Mouse (Mus musculus) cerebellum, adult (tissue): Measurements from ENCODE around the gene Mybpc2.

ENCODE experiments used
- ATAC-seq: cut with Nextera tagmentation; 2 replicates; pipeline ENCODE4 v1.9.2; 2017; ENCODE audit warnings: mild to moderate bottlenecking, moderate library complexity, mixed read lengths; ENCODE audit not compliant: insufficient number of reproducible peaks, low FRiP score, low TSS enrichment

The Mybpc2 gene

DNA sequence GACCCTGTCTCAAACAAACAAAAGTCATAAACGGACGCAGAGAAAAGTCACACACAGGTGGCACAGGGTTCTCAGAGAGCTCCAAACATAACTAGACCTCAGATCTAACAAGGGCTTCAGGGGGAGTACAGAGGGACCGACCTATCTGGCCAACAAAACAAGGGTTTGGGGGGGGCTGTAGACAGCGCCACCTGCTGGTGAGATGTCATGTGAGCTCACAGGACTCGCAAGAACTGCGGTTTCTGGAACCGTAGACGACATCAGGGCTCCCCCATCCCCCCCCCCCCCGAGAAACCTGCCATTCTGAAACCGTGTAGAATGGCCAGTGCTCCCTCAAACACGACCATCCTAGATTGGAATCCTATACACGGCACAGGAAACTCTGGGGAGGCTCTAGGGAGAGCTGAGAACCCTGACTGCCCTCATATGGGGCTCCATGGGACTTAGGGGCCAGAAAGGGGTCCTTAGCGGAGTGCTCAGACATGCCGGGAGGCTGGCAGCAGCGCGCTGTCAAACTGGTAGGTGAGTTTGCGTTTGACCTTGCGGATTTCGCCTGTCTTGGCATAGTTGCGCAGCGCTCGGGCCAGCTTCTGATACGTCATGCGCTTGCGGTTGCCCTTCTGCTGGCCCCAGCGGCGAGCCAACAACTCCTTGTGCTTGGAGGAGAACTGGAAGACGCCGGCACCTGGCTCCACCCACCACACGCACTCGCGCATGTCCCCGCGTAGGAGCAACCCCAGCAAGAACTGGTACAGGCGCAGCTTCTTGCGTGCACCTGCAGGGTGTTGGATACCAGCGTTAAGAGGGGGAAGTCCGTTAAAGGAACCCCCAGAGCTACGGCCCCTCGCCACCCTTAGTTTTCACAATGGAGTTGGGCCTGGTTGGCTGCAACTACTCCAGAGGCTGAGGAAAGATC, 3.3 kb upstream of the Mybpc2 start:
- ATAC-seq = peak; percentile 71; the same call in 1 of the 2 replicates

DNA sequence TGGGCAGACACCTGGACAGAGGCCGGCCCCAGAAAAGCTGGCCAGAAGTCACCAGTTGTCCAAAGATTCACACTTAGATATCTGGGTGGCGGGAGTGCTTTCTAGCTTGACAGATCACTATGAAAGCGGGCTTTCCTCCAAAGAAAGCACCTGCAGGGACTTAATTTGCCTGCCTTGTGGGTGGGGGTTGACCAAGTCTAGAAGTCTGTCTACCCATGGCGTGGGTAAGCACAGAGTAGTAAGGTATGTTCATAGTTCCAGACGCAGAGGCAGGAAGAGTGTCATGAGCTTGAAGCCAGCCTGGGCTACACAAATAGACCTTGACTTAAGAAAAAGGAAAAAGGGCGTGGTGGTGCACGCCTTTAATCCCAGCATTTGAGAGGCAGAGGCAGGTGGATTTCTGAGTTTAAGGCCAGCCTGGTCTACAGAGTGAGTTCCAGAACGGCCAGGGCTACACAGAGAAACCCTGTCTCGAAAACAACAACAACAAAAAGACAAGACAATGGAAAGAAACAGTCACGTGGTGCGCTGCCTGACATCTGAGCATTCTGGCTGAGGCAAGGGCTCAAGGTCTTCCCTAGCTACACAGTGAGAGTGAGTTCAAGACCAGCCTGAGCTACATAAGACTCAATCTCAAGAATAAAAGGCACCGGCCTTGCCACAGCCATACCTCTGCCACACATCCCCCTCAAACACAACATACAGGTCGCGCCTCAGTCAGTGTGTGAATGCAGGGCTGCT, 2.1 kb upstream of the Mybpc2 start:
- no peak for ATAC-seq

DNA sequence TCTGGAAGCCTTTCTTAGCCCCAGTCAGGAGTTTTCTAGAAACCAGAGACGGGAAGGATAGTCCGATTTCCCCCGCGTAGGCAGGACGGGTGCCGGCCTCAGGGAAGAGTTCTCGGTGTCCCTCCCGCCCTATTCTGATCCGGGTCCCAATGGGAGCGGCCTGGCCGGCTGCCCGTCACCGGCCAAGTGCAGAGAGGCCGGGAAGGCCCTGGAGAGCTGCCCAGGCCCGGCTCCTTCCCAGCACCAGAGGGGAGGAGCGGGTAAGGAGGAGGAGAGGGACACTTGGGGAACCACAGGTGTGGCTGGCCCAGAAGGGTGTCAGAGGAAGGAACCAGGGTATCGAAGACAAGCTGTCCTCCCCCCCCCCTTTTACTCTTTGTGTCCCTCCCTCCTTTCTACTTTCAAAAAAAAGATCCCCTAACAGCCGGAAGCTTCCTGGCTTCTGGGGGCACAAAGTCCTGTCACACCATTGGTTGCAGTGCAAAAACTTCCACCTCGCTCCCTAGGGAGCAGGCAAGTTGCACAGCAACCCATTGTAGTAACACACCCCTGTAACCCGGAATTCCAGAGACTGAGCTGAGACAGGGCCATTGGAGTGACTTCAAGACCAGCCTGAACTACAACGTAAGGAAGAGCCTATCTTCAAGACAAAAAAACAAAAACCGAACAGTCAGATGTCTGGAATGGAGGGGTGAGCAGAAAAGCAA, 823 bp upstream of the Mybpc2 start:
- no peak for ATAC-seq

- ATAC-seq = no peak
Observed at GRCm38 (mm10) chr7:44523056-44523455, 1.4 kb downstream of the Mybpc2 start.

GRCm38 (mm10) chr7:44521710-44522109, 2.7 kb downstream of the Mybpc2 start:
- 0 out of 2 replicates have a peak, but pooled peaks have one; percentile 15 for ATAC-seq

- ATAC-seq = no peak
Observed at GRCm38 (mm10) chr7:44520990-44521389, 3.5 kb downstream of the Mybpc2 start.

GRCm38 (mm10) chr7:44519240-44519913, 5.1 kb downstream of the Mybpc2 start:
- ATAC-seq = no peak

- ATAC-seq = no peak
Observed at GRCm38 (mm10) chr7:44507491-44507890, 17.0 kb downstream of the Mybpc2 start.

GRCm38 (mm10) chr7:44501563-44502115, 22.8 kb downstream of the Mybpc2 start:
- no peak for ATAC-seq

GRCm38 (mm10) chr7:44500046-44500445, 24.4 kb downstream of the Mybpc2 start:
- no peak for ATAC-seq

DNA sequence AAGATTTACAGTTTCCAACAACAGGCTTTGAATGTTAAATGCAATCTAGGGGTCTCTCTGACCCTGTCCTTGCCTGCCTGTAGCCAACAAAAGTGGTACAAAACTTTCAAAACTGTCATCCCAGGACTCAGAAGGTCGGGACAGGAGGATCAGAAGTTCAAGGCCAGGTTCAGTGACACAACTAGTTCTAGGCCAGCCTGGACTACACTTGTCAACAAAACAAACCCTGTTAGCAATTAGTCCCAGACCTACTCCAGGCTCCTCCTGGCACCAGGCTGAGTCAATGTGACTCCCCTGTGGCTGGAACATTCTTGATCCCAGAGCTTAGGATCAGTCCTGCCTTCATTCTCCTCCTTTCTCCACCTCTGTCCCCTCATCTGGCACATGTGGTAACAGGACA, 25.5 kb downstream of the Mybpc2 start:
- no peak for ATAC-seq

DNA sequence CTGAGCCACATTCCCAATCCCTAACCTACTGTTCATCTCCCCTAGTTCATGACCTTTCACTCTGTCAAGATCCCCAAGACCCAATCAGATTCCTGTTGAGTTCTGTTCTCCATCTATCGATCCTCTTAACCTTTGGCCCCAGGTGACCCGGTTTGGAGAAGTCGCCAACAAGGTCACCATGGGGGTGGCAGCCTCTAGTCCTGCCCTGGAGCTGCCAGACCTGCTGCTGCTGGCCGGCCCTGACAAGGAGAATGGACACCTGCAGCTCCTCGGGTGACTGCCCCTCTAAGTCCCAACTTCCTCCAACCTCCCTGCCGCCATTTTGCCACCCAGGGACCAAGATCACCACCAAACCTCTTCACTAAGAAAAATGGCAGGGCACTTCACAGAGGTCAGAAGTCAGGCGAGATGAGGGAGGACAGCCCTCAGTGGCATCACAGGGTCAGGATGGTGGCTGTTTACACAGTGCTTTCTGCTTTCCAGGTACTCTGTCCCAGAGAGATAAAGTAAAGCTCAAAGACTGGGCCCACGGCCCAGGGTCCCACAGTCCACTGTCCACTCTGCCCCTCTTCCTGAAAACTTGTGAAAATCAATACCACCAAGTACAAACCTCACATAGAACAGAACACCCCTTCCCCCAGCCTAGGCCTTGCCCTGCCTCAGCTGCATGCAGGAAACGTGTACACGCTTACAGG, 26.9 kb downstream of the Mybpc2 start:
- ATAC-seq = no peak

- ATAC-seq = no peak
Observed at GRCm38 (mm10) chr7:44496771-44497109, 27.7 kb downstream of the Mybpc2 start.

GRCm38 (mm10) chr7:44495992-44496770, 28.3 kb downstream of the Mybpc2 start, which contains the start of the genes Emc10 and Fam71e1:
TSS of gene Emc10 (minus strand) at chr7:44496529.
TSS of gene Fam71e1 (plus strand) at chr7:44496581.
- ATAC-seq = peak; percentile 93

DNA sequence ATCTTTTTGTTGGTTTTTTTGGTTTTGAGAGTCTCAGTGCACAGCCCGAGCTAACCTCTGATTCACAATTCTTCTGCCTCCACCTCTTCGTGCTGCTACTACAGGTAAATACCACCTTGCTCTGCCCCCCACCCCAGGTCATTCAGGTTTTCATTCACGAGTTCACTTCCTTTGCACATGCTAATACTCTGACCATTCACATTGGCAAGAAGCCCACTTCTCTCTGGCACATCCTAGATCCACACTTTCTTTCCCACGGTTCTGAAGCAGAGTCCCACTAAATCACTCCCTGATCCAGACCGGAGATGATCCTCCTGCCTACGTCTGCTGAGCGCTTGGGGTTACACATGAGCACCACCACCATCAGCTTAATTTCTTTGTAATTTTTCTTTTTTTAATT, 29.4 kb downstream of the Mybpc2 start:
- no peak for ATAC-seq

DNA sequence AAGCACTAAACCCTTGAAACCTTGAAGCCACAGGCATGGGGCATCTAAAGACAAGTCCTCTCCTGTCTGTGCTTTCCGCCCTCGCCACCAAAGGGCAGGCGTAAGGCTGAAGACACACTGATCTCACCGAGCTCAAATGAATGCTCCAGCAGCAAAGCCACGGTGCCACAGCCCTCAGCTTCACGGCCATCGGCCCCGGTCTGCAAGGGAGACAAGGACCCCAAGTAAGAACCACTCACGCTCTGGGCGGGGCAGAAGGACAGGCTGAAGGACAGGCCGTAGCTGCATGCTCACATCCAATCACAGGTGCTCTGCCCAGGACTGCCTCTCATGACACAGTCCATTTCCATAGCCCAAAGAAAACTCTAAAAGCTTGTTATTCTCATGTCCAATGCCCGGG, 29.8 kb downstream of the Mybpc2 start:
- no peak for ATAC-seq

DNA sequence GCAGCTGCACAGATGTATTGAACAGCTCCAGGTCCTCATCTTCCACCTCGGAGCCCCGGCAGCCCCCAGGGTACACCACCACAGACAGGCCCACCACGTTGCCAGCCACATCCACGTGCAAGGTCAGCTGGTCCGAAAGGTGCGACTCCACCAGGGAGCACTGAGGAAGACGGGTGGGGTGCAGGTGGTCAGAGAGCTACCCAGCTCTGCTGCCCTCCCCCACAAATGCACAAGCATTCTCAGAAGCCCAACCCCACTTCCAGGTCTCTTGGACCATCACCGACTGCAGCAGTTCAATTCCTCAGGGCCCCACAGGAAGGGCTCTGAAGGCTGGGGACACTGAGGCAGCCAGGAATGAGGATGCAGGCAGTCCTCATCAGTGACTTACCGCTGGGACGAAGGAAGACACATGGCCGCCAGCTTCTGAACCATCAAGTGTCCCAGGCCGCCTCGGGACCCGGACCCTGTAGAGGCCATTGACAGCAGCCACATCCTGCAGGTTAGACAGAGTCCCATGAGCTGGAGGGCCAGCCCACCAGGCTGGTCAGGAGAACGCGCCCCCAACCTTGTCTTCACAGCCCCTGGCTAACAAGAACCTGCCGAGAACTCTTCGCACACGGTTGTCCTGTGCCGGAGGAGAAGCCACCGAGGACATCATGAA, 32.2 kb downstream of the Mybpc2 start:
- no peak for ATAC-seq

GRCm38 (mm10) chr7:44491391-44491790, 33.1 kb downstream of the Mybpc2 start:
- no peak for ATAC-seq
